Mouse (Mus musculus): ENCODE data around the gene 4930503B20Rik.
A peak's percentile ranks its signal among the peaks of the same experiment; 100 is the strongest.

GRCm38 (mm10) chr3:146596864-146597263 is 54.3 kb downstream of the 4930503B20Rik start:
- no peak for TF ChIP-seq CTCF (IDR thresholded peaks at IDR 0.05; ENCODE audit: low read depth)
- peak; percentile 25; the same call in 1 of the 2 replicates for TF ChIP-seq EP300 (IDR thresholded peaks at IDR 0.05; ENCODE audit: low read depth)

Measured in liver, postnatal 0 days (tissue).